Mouse (Mus musculus) kidney, embryonic 16.5 days (tissue): Measurements from ENCODE around the gene Vmn1r129. TPM values are rescaled to one million over a fixed set of nuclear protein-coding genes. Genes with fewer than 3 reads are reported as not detected.
"Not testable (repeated sequence)": the region's sequence is repeated elsewhere in the genome, so short reads cannot be mapped to it uniquely, and the experiment has no call there.

Source experiments
- ATAC-seq: fragments of 200-750 bp; cut with Nextera tagmentation; 2 replicates; pipeline ENCODE4 v1.8.0; 2017; ENCODE audit warnings: moderate TSS enrichment; ENCODE audit not compliant: low FRiP score, low TSS enrichment
- H3K27ac ChIP-seq: fragments of 300-500 bp; sonication (generic); 2 replicates; pipeline ENCODE4 v1.5.1; 2014; ENCODE audit warnings: low read length
- H3K27me3 ChIP-seq: fragments of 300-500 bp; sonication (generic); 2 replicates; pipeline ENCODE4 v1.6.1; 2014; ENCODE audit warnings: low read length, control low read depth, mixed read lengths; ENCODE audit not compliant: insufficient read depth
- H3K36me3 ChIP-seq: fragments of 300-500 bp; sonication (generic); 2 replicates; pipeline ENCODE4 v1.6.1; 2014; ENCODE audit warnings: low read length, control low read depth, mixed read lengths; ENCODE audit not compliant: insufficient read depth
- H3K4me1 ChIP-seq: fragments of 300-500 bp; sonication (generic); 2 replicates; pipeline ENCODE4 v1.6.1; 2014; ENCODE audit warnings: low read length, control low read depth, mixed read lengths; ENCODE audit not compliant: insufficient read depth
- H3K4me2 ChIP-seq: fragments of 300-500 bp; sonication (generic); replicated peaks from 2 replicates; pipeline ENCODE4 v1.6.1; 2014; ENCODE audit warnings: low read depth, low read length
- H3K4me3 ChIP-seq: fragments of 300-500 bp; sonication (generic); 2 replicates; pipeline ENCODE4 v1.5.1; 2014; ENCODE audit warnings: mild to moderate bottlenecking, low read length
- H3K9ac ChIP-seq: fragments of 300-500 bp; sonication (generic); replicated peaks from 2 replicates; pipeline ENCODE4 v1.6.1; 2014; ENCODE audit warnings: low read length
- H3K9me3 ChIP-seq: fragments of 300-500 bp; sonication (generic); 2 replicates; pipeline ENCODE4 v1.6.1; 2016; ENCODE audit warnings: low read length, control low read depth
- WGBS: fragments of 180-500 bp; shearing (Covaris S2); extraction: QIAGEN DNeasy Blood & Tissue Kit; methylation state at CpG from one replicate; pipeline ENCODE4 v1.1.7; 2014; 5-methylcytosine and 5-hydroxymethylcytosine counted together
- polyA plus RNA-seq: library from polyadenylated mRNA; unstranded; fragments of >200 nt; fragmentation: Nextera tagmentation; extraction: Ambion mirVana; gene quantifications from 2 replicates; pipeline ENCODE4 v1.2.1, GENCODE M21; 2015

The Vmn1r129 gene
- not detected in 2 replicates for polyA plus RNA-seq

DNA sequence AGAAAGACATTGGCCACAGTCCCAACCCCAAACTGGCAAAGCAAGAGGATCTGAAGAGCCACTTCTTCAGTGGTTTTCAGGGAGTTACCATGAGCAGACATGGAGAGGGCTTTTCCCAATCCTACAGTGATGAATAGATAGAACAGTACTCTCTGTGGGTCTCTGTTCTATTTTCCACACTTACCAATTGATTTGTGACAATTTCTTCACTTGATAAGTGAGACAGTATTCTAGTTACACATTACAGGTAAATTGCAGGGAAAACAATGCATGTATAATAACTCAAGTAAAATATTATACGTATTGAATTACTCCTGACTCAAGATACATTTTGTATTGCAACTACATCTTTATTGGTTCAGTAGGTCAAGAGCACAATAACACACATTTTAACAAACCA lies at the start of gene Vmn1r129:
Vmn1r129 (minus strand) TSS at position 101 of the 400 bp plus-strand sequence.
- not testable (repeated sequence) for H3K4me1 ChIP-seq, H3K9me3 ChIP-seq, H3K27ac ChIP-seq, H3K4me2 ChIP-seq, H3K27me3 ChIP-seq, H3K4me3 ChIP-seq, H3K36me3 ChIP-seq, ATAC-seq, H3K9ac ChIP-seq
- no CpG with 5 or more reads among the region's 1 CpGs for WGBS

DNA sequence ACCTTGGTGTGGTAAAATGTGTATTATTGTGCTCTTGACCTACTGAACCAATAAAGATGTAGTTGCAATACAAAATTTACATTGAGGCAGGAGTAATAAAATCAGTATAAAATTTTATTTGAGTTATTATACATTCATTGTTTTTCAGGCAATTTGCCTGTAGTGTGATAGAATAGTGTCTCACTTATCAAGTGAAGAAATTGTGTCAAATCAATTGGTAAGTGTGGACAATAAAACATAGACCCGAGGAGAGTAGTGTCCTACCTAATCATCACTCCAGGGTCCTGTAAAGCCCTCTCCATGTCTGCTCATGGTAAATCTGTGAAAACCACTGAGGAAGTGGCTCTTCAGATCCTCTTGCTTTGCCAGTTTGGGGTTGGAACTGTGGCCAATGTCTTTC lies 12.0 kb downstream of the Vmn1r129 start, which contains the start of gene Vmn1r128:
Vmn1r128 (plus strand) TSS at position 301 of the 400 bp plus-strand sequence.
- not testable (repeated sequence) for H3K27me3 ChIP-seq, H3K4me1 ChIP-seq, H3K36me3 ChIP-seq, ATAC-seq, H3K27ac ChIP-seq, H3K4me2 ChIP-seq, H3K9ac ChIP-seq, H3K4me3 ChIP-seq, H3K9me3 ChIP-seq
- 71% methylated on average over 1 of the region's 1 CpGs for WGBS

DNA sequence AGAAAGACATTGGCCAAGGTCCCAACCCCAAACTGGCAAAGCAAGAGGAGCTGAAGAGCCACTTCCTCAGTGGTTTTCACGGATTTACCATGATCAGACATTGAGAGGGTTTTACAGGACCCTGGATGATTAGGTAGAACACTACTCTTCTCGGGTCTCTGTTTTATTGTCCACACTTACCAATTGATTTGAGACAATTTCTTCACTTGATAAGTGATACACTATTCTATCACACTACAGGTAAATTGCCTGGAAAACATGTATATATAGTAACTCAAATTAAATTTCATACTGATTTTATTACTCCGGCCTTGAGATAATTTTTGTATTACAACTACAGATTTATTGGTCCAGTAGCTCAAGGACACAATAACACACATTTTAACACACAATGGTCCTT lies 41.3 kb downstream of the Vmn1r129 start, which contains the start of gene Vmn1r127:
Vmn1r127 (minus strand) TSS at position 101 of the 400 bp plus-strand sequence.
- H3K4me2 ChIP-seq, ATAC-seq, H3K4me3 ChIP-seq, H3K9ac ChIP-seq, H3K27ac ChIP-seq, H3K27me3 ChIP-seq, H3K36me3 ChIP-seq, H3K4me1 ChIP-seq, H3K9me3 ChIP-seq: not testable (repeated sequence)
- WGBS, result no CpG with 5 or more reads among the region's 3 CpGs

Other genes starting within 250 kb of the Vmn1r129 start
- not detected in 2 replicates for gene Vmn1r122, start 227.2 kb downstream of the Vmn1r129 start, polyA plus RNA-seq
- gene Vmn1r123, start 199.1 kb downstream of the Vmn1r129 start, polyA plus RNA-seq, result not detected in 2 replicates
- gene Gm5157, start 170.9 kb downstream of the Vmn1r129 start, polyA plus RNA-seq, result not detected in 2 replicates
- gene Vmn1r124, start 100.7 kb downstream of the Vmn1r129 start, polyA plus RNA-seq, result not detected in 2 replicates
- not detected in 2 replicates for gene Vmn1r125, start 89.1 kb downstream of the Vmn1r129 start, polyA plus RNA-seq
- not detected in 2 replicates for gene Vmn1r126, start 59.8 kb downstream of the Vmn1r129 start, polyA plus RNA-seq
- not detected in 2 replicates for gene Vmn1r127, start 41.4 kb downstream of the Vmn1r129 start, polyA plus RNA-seq
- not detected in 2 replicates for gene Vmn1r128, start 11.9 kb downstream of the Vmn1r129 start, polyA plus RNA-seq
- not detected in 2 replicates for gene Gm6882, start 71.5 kb upstream of the Vmn1r129 start, polyA plus RNA-seq
- not detected in 2 replicates for gene Vmn1r130, start 150.5 kb upstream of the Vmn1r129 start, polyA plus RNA-seq
- not detected in 2 replicates for gene Vmn1r131, start 184.8 kb upstream of the Vmn1r129 start, polyA plus RNA-seq